Mouse (Mus musculus) limb, embryonic 11.5 days (tissue): ENCODE results near the gene Rbl2. TPM values are rescaled to one million over a fixed set of nuclear protein-coding genes. Genes with fewer than 3 reads are reported as not detected.

ENCODE experiments used
- ATAC-seq: fragments of 200-750 bp; cut with Nextera tagmentation; 2 replicates; pipeline ENCODE4 v1.8.0; 2017; ENCODE audit warnings: low read depth; ENCODE audit not compliant: insufficient number of reproducible peaks, low FRiP score, low TSS enrichment
- DNase-seq: peaks from one replicate; pipeline ENCODE4 v3.0.0-alpha.2; 2015; ENCODE audit warnings: low spot score
- H3K27ac ChIP-seq: fragments of 300-500 bp; sonication (generic); replicated peaks from 2 replicates; pipeline ENCODE4 v1.5.1; 2014; ENCODE audit warnings: low read depth, mild to moderate bottlenecking, low read length
- H3K27me3 ChIP-seq: fragments of 300-500 bp; sonication (generic); 2 replicates; pipeline ENCODE4 v1.6.1; 2014; ENCODE audit warnings: mild to moderate bottlenecking, low read length, mixed read lengths; ENCODE audit not compliant: control insufficient read depth, insufficient read depth
- H3K36me3 ChIP-seq: fragments of 300-500 bp; sonication (generic); 2 replicates; pipeline ENCODE4 v1.6.1; 2014; ENCODE audit warnings: mild to moderate bottlenecking, low read length, moderate library complexity, mixed read lengths; ENCODE audit not compliant: control insufficient read depth, insufficient read depth
- H3K4me1 ChIP-seq: fragments of 300-500 bp; sonication (generic); 2 replicates; pipeline ENCODE4 v1.6.1; 2014; ENCODE audit warnings: low read length, mixed read lengths; ENCODE audit not compliant: control insufficient read depth, insufficient read depth
- H3K4me2 ChIP-seq: fragments of 300-500 bp; sonication (generic); 2 replicates; pipeline ENCODE4 v1.6.1; 2014; ENCODE audit warnings: low read depth, mild to moderate bottlenecking, moderate library complexity; ENCODE audit not compliant: severe bottlenecking
- H3K4me3 ChIP-seq: fragments of 300-500 bp; sonication (generic); 2 replicates; pipeline ENCODE4 v1.5.1; 2014; ENCODE audit warnings: low read depth, low read length
- H3K9ac ChIP-seq: fragments of 300-500 bp; sonication (generic); 2 replicates; pipeline ENCODE4 v1.6.1; 2014; ENCODE audit warnings: mild to moderate bottlenecking, low read length
- H3K9me3 ChIP-seq: fragments of 300-500 bp; sonication (generic); 2 replicates; pipeline ENCODE4 v1.6.1; 2016; ENCODE audit warnings: low read length; ENCODE audit not compliant: control insufficient read depth
- WGBS: fragments of 180-500 bp; shearing (Covaris S2); extraction: QIAGEN DNeasy Blood & Tissue Kit; methylation state at CpG from one replicate; pipeline ENCODE4 v1.1.7; 2014; 5-methylcytosine and 5-hydroxymethylcytosine counted together
- polyA plus RNA-seq: library from polyadenylated mRNA; unstranded; fragments of >200 nt; fragmentation: Nextera tagmentation; extraction: Ambion mirVana; gene quantifications from 2 replicates; pipeline ENCODE4 v1.2.1, GENCODE M21; 2014

The Rbl2 gene
- polyA plus RNA-seq, 1 experiment from 2014 or later: 8.8 TPM

GRCm38 (mm10) chr8:91117537-91117936 lies 47.7 kb downstream of the Rbl2 start:
- peaks cover under 1% of the 10 kb centered on the region; the same call in 1 of the 2 replicates for H3K36me3 ChIP-seq
- no peak overlapping the region for H3K27ac ChIP-seq
- H3K4me3 ChIP-seq: no peak overlapping the region
- ATAC-seq (no peak), DNase-seq (no peak)
- no peak overlapping the region for H3K9ac ChIP-seq
- H3K4me1 ChIP-seq: no peaks in the 10 kb centered on the region
- H3K27me3 ChIP-seq: no peaks in the 10 kb centered on the region
- H3K4me2 ChIP-seq: no peak overlapping the region
- no peaks in the 10 kb centered on the region for H3K9me3 ChIP-seq
- 87% methylated on average over 4 of the region's 4 CpGs for WGBS

GRCm38 (mm10) chr8:91118131-91118530 lies 48.3 kb downstream of the Rbl2 start:
- Histone ChIP-seq H3K36me3 (peaks cover 5% of the 10 kb centered on the region; the same call in 1 of the 2 replicates), H3K4me1 (no peaks in the 10 kb centered on the region), H3K27me3 (no peaks in the 10 kb centered on the region), H3K27ac (no peak overlapping the region), H3K9ac (no peak overlapping the region), H3K4me2 (no peak overlapping the region), H3K9me3 (no peaks in the 10 kb centered on the region), H3K4me3 (no peak overlapping the region)
- ATAC-seq: no peak
- no peak for DNase-seq
- WGBS: 86% methylated on average over 3 of the region's 3 CpGs

- H3K9me3 ChIP-seq: no peaks in the 10 kb centered on the region
- H3K36me3 ChIP-seq: peaks cover 9% of the 10 kb centered on the region; the same call in 1 of the 2 replicates
- H3K4me2 ChIP-seq: no peak overlapping the region
- 93% methylated on average over 5 of the region's 5 CpGs for WGBS
- DNase-seq (no peak), ATAC-seq (no peak)
- no peak overlapping the region for H3K27ac ChIP-seq
- H3K4me1 ChIP-seq: no peaks in the 10 kb centered on the region
- no peak overlapping the region for H3K9ac ChIP-seq
- no peaks in the 10 kb centered on the region for H3K27me3 ChIP-seq
- H3K4me3 ChIP-seq: no peak overlapping the region
Observed at GRCm38 (mm10) chr8:91124315-91124714, 54.5 kb downstream of the Rbl2 start.

GRCm38 (mm10) chr8:91126786-91127185 lies 56.9 kb downstream of the Rbl2 start:
- Histone ChIP-seq H3K27ac (no peak overlapping the region), H3K9ac (no peak overlapping the region), H3K4me1 (no peaks in the 10 kb centered on the region), H3K27me3 (no peaks in the 10 kb centered on the region), H3K4me3 (no peak overlapping the region), H3K36me3 (peaks cover 9% of the 10 kb centered on the region; the same call in 1 of the 2 replicates), H3K4me2 (no peak overlapping the region), H3K9me3 (no peaks in the 10 kb centered on the region)
- ATAC-seq: no peak
- no peak for DNase-seq
- WGBS: 92% methylated on average over 8 of the region's 8 CpGs

- DNase-seq (no peak), ATAC-seq (no peak)
- WGBS: 74% methylated on average over 4 of the region's 4 CpGs
- H3K4me1 ChIP-seq: peaks cover 5% of the 10 kb centered on the region; the same call in 1 of the 2 replicates
- no peaks in the 10 kb centered on the region for H3K27me3 ChIP-seq
- no peak overlapping the region for H3K9ac ChIP-seq
- no peak overlapping the region for H3K27ac ChIP-seq
- H3K4me3 ChIP-seq: peak overlapping the region; percentile 87
- peak overlapping the region; percentile 86; the same call in 1 of the 2 replicates for H3K4me2 ChIP-seq
- no peaks in the 10 kb centered on the region for H3K9me3 ChIP-seq
- peaks cover 5% of the 10 kb centered on the region; the same call in 1 of the 2 replicates for H3K36me3 ChIP-seq
Observed at GRCm38 (mm10) chr8:91132731-91133130, 62.9 kb downstream of the Rbl2 start.

- Histone ChIP-seq H3K9ac (peak overlapping the region; percentile 68), H3K4me1 (peaks cover 5% of the 10 kb centered on the region; the same call in 1 of the 2 replicates), H3K27ac (no peak overlapping the region), H3K9me3 (no peaks in the 10 kb centered on the region), H3K27me3 (no peaks in the 10 kb centered on the region), H3K4me3 (peak overlapping the region; percentile 87), H3K4me2 (peak overlapping the region; percentile 86), H3K36me3 (peaks cover 2% of the 10 kb centered on the region; the same call in 1 of the 2 replicates)
- ATAC-seq: no peak; the same call in 1 of the 2 replicates
- DNase-seq: no peak
- 1% methylated on average over 57 of the region's 58 CpGs for WGBS
Observed at GRCm38 (mm10) chr8:91133441-91134069, 63.7 kb downstream of the Rbl2 start.

GRCm38 (mm10) chr8:91134070-91134475 lies 64.2 kb downstream of the Rbl2 start:
- ATAC-seq: peak; percentile 99

GRCm38 (mm10) chr8:91134659-91135058 lies 64.8 kb downstream of the Rbl2 start:
- ATAC-seq (no peak), DNase-seq (no peak)
- Histone ChIP-seq H3K36me3 (no peaks in the 10 kb centered on the region), H3K9ac (no peak overlapping the region), H3K4me3 (peak overlapping the region; percentile 87), H3K27ac (no peak overlapping the region), H3K4me1 (peaks cover 5% of the 10 kb centered on the region; the same call in 1 of the 2 replicates), H3K9me3 (no peaks in the 10 kb centered on the region), H3K27me3 (no peaks in the 10 kb centered on the region), H3K4me2 (peak overlapping the region; percentile 47)
- 48% methylated on average over 12 of the region's 12 CpGs for WGBS

More at GRCm38 (mm10) chr8:91134070-91134475, 64.2 kb downstream of the Rbl2 start:
- peak overlapping the region; percentile 87 for H3K4me3 ChIP-seq
- 0 out of 2 replicates have a peak overlapping the region, but pooled peaks have one; percentile 44 for H3K27ac ChIP-seq
- no peaks in the 10 kb centered on the region for H3K9me3 ChIP-seq
- H3K4me2 ChIP-seq: peak overlapping the region; percentile 47
- WGBS: 0% methylated on average over 24 of the region's 24 CpGs
- no peaks in the 10 kb centered on the region for H3K36me3 ChIP-seq
- DNase-seq: peak; percentile 98
- no peaks in the 10 kb centered on the region for H3K27me3 ChIP-seq
- peaks cover 5% of the 10 kb centered on the region; the same call in 1 of the 2 replicates for H3K4me1 ChIP-seq
- peak overlapping the region; percentile 13; the same call in 1 of the 2 replicates for H3K9ac ChIP-seq
